Mouse (Mus musculus) spleen, postnatal 14 days (tissue): ENCODE measurements around the gene Cyp2w1.

ENCODE experiments used
- DNase-seq, 2 experiments: peaks; one replicate each; pipeline ENCODE4 v3.0.0; 2021 to 2022; ENCODE audit warnings: low spot score in 2 of 2

The Cyp2w1 gene

DNA sequence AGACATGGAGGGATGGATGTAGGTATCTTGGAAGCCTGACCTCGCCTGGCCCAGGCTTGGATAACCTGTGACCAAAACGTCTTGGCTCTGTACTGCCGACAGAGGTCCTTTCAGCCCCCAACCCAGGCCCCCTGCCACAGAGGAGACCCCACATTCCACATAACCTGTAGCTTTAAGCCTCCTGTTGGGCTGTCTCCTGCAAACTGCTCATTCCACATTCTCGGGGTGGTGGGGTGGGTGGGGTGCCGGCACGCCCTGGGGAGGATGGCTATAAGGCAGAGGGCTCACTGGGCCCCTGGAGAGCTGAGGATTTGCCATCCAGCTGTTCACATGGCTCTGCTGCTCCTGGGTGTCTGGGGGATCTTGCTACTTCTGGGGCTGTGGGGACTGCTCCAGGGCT, at the start of gene Cyp2w1:
Gene Cyp2w1 (plus strand): TSS at position 301 of the 400 bp plus-strand sequence.
- no peak for DNase-seq

DNA sequence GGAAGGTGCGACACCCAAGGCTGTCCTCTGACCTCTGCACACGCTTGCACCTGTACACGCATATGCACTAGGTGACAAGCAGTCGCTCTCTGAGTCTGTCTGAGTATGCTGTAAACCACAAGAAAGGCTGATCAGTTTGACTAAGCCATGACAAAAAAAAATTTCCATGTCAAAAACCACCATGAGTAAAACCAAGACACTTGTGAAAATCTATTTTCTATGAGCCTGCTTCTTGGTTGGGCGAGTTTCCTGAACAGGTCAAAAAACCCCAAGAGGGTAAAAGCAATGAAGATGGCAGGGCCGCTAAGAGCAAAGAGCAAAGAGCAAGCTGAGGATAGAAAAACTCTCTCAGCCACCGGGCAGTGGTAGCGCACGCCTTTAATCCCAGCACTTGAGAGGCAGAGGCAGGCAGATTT, 48.8 kb upstream of the Cyp2w1 start:
- no peak for DNase-seq

DNA sequence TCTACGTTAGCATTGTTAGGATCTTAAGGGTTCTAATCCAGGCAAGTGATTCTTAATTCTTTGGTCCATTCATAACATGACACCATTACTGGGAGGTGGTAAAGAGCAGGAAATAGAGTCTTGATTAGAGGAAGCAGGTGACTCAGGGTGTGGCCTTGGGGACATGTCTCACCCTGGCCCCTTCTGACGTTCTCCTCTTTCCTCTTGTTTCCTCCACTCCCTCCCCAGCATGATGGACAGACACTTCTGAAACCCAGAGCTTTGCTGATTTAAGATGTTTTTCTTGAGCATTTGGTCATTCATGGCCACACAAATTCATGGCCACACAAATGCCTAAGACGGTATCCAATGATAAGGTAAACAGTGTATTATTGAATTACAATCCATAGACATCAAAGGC, 42.5 kb upstream of the Cyp2w1 start:
- DNase-seq, result no peak

DNA sequence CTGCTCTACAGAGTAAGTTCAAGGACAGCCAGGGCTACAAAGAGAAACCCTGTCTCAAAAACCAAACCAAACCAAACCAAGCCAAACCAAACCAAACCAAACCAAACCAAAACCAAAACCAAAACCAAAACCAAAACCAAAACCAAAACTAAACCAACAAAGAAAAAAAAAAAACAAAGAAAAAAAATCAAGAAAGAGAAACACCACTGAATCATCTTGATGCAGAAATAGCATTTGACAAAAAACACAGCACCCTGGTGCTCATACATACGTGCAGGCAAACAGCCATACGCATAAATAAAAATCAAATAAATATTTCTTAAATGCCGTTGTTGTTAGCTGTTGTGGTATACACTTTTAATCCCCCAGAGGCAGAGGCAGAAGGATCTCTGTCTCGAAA, 41.9 kb upstream of the Cyp2w1 start:
- DNase-seq, result no peak

DNA sequence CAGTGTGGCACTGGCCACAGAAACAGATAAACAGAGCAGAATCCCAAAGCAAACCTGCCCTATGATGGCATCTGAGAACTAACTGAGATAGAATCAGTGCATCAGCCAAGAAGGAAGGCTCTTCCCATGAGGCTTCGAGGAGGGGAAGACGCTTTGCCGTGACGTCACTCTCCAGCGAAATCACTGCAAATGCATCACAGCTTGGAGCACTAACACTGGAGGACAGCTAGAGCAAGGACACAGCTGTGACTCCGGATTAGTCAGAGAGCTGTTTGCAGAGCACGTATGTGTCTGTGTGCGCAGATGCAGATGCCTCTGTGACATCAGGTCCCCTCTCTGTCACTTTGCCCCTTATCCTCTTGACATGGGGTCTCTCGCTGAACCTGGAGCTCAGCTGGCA, 40.6 kb upstream of the Cyp2w1 start:
- no peak for DNase-seq

DNA sequence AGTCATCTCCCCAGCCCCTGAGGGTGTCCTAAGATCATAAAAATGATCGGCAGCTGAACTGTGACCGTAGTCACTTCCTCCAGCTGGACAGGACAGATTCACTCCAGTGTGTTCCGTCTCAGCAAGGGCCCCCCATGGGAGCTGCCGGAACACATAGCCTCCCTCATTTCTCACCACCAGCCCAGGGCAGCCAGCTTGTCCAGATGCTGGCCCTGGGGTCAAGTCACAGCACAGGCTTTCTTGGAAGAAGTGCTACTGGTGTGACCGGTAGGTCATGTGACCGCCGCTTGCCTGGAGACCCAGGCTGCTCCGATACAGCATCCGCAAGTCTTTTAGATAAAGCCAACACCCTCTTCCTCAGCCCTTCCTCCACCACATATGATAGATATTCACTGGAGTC, 38.9 kb upstream of the Cyp2w1 start:
- DNase-seq, result no peak

DNA sequence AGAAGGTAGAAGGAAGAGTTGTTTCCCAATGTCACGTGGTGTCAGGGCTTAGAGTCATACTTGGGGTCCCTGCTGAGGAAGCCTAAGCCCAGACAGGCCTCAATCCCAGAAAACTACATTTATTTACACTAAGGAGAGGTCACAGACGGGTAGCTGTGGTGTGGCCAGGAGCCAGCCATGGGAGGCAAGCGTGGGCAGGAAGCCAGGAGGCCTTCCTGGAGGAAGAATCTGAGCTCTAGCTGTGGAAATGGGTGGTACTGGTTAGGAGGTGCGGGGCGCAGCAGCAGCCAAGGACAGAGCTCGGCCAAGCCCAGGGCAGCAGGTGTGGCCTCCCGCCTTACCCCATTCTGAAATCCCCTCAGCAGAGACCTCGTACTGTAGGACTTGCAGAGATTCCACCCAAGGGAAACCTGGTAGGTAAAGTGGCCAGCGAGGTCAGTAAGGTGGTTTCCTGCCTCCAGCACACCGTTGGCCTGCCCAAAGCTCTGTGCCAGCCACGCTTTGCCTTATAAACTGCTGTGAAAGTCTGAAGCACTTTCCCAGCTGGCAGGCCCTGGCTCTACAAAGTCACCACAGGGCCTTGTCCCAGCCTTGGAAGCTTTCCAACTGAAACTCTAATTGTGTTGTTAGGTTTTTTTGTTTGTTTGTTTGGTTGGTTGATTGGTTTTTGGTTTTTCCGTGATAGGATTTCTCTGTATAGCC, 37.3 kb upstream of the Cyp2w1 start:
- DNase-seq, result no peak

DNA sequence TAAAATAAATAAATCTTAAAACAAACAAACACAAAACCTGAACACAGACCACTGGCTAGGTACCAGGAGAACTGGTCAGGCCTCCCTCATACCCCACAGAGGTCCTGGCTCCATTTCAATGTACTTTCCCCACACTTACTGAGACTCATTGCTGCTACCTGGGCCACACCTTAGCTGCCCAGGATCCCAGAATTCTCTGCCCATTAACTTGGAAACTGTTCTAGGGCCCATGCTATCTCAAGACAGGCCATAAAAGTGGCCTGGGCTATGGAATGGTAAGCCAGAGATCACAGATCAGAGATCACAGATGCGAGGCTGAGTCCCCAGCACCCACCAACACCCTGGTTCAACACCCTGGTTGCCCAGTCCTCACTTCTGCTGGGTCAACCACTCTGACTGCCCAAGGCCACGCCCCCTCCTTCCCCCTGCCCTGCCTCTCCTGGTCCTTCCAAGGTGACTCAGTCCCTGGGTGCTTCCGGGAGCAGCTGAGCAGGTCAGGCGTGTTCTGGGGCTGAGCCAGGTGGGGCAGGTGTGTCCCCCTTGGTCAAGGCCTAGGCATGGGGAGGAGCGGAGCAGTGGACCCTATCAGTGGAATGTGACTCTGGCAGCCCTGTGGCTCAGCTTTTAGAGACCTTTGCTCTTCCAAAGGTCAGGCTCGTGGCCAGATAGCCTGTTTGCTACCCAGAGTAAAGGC, 35.3 kb upstream of the Cyp2w1 start:
- DNase-seq, result no peak

DNA sequence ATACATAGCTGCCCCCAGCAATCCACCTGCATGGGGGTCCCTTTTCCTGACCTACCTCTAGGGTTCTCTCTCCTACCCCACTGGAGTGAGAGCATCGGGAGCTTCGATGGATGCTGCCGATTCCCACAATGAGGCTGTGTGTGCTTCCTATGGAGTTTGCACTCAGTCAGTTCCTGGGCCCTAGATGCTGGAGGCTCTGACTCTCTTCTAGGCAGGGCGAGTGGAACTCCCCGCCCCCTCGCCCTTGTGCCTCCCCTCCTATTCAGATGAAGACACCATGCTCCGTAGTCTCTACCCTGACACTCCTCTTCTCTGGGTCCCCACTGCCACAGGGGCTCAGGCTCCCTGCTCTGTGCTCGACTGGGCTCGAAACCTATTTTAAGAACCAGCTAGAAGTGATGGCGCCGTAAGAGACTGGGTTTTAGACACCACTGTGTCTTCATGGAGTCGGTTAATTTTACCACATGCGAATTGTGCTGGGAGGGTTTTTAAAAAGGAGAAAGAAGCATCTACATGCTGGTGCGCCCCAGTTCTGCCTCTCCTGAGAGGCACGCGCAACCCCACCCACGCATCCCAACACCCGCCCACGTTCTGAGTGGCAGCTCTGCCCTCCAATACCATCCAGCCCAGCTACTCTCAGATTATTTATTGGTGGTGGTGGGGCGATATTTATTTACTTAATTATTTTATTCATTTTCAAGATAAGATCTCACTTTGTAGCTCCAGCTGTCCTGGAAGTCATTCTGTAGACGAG, 34.5 kb upstream of the Cyp2w1 start:
- no peak for DNase-seq

DNA sequence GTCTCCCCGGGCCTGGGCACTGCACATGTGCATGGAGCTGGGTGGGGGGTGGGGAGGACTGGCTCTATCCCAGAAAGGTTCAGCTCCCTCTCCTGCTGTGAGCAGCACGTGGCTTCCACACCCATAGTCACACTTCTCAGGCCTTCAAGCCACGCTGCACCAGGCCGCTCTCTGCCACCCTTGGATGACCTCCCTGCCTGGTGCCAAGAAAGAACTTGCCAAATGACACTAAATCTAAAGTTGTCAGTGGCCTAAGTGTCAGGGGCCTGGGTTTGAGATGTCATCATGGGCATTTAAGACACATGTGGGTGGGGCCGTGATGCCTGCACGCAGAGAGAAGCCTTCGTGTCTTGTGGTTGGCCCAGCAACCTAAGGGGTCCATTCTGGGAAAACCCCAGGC, 32.0 kb upstream of the Cyp2w1 start:
- no peak for DNase-seq

DNA sequence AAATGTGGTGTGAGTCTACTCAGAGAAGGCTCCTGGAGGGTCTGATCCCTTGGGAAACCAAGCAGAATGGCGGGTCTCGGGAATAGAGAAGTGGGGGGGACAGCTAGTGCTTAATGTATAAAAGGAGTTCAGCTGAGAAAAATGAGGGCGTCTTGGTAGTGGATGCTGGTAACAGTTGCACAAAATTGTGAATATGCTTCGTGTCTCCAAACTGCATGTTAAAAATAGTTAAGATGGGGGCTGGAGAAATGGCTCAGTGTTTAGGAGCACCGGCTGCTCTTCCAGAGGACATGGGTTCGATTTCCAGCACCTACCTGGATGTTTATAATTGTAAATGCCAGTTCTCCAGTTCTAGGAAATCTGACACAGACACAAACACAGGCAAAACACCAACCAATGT, 31.1 kb upstream of the Cyp2w1 start:
- no peak for DNase-seq

DNA sequence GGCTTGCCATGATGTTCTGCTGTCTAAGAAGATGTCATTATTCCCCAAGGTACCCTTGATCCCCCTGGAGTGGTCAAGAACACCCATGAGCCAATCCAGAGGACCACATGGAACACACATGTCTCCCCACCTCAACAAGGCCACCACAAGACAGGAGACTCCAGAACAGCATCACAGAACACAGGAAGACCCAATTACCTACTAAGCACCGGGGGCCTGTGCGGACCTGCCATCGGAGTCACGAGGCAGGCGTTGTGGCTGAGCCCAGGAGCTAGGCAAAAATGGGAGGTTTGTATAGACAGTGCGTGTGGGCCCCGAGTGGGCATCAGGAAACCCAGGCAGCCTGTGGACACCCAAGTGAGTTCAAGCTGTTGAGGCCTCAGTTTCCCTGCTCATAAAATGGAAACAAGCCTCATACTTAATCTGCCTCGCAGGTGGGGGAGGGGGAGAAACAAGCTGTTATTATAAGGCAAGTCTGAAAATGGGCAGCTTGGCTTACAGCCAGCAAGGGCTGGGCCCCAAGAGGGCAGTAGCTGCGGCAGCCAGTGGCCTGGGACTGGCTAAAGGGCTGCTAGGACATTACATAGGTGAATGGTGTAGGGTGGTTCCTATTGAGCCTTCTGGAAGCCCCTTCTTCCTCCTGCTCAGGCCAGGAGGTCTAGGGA, 29.0 kb upstream of the Cyp2w1 start:
- no peak for DNase-seq

DNA sequence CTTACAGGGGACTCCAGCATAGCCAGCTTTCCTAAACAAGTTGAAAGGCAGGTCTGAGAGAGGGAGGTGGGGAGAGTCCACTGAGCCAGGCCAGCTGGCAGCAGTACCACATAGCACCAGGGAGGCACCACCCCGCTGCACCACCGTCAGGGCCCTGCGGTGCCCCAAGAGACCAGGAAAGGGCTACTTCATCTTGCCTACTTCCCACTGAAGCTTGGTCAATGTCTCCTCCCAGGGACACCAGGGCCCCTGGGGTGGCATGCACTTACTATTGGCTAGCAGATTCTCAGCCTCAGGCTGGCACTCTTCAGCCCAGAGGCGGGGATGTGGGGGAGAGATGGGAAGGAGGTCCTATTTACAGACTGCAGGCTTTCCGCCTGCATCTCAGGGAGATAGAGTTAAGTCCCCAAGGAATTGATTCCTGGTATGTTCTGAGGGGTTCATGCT, 28.3 kb upstream of the Cyp2w1 start:
- DNase-seq, result no peak

DNA sequence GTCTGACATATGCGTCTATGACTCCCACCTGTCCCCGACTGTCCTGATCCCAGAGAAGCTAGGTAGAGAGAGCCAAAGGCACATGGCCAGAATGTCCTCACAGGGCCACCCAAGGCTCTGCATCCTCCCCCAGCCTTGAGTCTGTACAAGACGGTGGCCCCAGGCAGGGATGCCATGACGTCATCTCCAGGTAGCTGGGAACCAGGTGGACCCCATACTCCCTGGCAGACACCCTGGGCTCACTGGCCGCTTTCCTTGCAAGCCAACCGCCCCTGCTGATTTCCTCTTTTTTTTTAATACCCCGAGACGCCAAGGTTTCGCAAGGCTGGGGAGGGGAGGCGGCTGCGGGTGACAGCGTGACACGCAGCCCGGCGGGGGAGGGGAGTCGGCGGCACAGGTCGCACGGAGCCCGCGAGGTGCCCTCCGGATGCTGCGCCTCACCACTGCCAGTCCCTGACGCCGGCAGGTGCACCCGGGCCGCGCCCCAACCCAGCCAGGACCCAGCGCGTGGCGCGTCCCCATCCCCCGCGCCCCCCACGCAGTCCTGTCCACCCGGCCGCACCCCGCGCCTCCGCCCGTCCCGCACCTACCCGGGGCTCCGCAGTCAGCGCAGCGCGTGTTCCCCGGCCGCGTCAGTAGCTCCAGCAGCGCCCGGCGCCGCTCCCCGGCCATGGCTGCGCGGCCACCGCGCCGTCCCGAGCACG, 27.6 kb upstream of the Cyp2w1 start:
- DNase-seq, result peak; percentile 25 to 50

DNA sequence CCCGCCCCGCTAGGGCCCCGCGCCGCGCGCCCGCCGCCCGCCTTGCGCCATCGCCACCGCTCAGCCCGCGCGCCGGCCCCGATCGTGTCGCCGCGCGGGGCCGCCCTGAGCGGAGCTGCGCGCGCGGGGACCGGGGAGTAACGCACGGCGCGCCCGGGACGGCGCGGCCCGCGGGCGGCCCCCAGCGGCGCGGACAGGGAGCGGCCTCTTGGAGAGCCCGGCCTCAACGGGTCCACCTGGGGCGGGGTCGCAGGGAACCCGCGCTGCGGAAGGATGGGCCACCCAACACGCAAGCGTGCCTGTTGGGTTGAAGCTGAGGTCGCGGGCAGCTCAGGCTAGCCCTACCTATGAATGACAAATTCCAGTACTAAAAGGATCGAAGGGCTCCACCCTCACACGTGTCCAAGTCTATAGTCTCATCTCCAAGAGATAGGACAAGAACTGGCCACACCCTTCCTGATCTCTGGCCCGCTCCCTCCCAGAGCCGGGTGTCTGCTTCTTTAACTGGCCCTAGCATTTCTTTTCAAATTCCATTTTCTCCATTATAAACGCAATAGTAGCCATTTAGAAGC, 26.9 kb upstream of the Cyp2w1 start, which contains the start of gene Adap1:
Gene Adap1 (minus strand): TSS at position 228 of the 572 bp plus-strand sequence.
- DNase-seq, result peak; percentile 31 to 58

DNA sequence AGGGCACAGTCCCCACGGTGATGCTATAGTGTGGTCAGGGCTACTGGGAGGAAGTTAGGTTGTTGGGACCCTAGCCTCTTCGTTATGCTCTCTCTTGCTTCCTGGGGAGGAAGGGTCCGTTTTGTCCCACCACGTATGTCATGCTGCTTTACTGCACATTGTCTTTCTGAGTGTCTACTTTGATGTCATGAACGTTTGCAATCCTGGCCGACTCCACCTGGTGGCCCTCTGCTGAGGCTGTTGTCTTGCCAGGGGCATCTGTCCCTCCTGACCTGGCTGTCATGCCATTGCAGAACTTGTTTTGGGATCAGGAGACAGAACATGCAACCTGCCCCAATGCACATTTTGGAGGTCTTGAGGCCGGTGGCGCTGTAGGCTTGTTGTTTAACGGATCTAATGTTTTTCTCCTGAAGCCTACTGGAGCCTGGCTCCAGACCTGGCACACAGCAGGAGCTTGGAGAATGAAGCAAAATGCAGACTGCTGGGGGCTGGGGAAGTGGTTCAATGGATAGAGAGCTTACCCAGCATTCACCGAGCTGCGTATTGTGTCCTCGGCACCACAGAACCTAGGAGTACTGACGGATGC, 26.2 kb upstream of the Cyp2w1 start:
- no peak for DNase-seq

DNA sequence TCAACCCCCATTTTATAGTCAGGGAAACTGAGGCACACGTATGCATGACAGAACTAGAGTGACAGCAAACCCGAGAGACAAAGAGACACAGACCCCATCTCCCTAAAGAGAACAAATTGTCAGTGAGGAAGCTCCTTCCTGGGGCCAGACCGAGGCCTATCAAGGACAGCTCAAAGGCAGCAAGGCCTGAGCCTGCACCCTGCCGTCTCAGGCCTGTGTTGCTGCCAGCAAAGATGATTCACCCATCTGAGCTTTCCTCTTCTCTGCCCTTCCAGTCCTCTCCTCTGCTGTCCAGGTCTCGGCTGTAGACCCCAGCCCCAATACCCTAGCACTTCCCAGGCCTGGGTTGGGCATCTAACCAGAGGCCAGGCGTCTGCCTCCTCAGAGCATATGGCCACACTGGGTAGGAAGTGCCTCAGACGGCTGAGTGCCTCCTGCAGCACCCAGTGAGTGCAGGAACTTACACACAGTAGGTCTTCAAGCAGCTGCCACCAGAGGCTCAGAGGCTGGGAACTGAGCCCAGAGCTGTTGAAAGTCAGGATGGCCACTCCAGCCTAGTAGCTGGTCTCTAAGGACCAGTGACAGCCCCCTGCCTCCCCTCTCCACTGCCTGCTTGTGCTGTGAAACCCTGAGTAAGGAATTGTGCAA, 25.3 kb upstream of the Cyp2w1 start:
- no peak for DNase-seq

DNA sequence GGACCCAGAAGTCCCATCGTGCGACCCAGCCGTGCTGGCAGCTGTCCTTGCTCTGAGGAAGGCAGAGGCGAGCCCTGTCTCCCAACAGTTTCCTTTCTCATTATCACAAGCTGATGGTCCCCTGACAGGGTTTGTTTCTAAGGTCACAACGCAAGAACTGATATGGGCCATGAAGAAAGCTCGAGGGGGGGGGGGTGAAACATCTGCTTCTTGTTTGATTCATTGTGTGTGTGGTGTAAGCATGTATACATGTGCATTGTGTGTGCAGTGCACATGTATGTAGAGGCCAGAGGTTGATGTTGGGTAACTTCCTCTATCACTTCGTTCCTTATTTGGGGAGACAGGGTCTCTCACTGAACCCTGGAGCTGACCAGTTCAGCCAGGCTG, 24.8 kb upstream of the Cyp2w1 start:
- DNase-seq, result no peak

DNA sequence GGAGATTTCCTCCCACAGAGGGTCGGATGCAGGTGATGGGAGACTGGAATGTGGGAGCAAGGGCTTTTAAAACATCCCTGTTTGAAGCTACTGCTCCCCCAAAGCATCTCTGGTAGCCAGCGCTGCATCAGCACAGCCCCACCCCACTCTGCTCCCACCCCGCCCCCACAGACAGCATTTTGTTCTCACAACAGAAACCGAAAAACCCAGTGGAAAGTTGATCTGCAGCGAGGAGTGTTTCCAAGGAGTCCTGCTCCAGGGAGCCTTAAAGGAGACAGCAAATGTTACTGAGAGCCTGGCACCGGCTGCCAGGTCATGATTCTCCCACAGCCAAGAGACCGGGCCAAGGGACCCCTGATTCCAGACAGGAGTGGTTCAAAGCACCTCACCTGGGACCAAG, 21.7 kb upstream of the Cyp2w1 start:
- no peak for DNase-seq

DNA sequence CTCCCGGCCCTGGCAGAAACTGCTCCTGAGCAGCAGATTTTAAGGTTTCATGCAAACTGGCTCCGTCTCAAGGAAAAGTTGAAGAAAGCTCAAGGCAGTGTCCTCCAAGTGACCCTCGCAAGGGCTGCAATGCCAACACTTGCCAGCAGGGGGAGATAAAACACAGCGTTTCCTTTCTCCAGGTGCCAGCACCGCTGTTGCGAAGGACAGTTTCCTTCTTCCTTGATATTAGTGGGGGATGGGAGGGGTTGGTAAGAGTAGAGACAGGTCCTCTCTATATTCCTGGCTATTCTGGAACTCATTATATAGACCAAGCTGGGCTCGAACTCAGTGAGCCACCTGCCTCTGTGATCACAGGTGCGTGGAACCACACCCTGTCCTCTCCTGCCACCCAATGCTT, 20.7 kb upstream of the Cyp2w1 start:
- peak; percentile 56 to 76 for DNase-seq
